Mouse (Mus musculus) kidney, adult 2 months (tissue): ENCODE data around the gene Tgfb1.
"Not testable (repeated sequence)": the region's sequence is repeated elsewhere in the genome, so short reads cannot be mapped to it uniquely, and the experiment has no call there.

Experiments
- CTCF ChIP-seq: fragments of 200-500 bp; conservative IDR thresholded peaks from 2 replicates; pipeline ENCODE4 v1.5.1; 2011; ENCODE audit warnings: low read depth, mild to moderate bottlenecking, control low read depth, low read length, moderate library complexity, mixed read lengths; ENCODE audit not compliant: insufficient read depth, insufficient read length
- POLR2A ChIP-seq: fragments of 200-500 bp; IDR thresholded peaks from one replicate; pipeline ENCODE4 v1.6.1; 2011; ENCODE audit warnings: low read depth, low read length, control low read depth

DNA sequence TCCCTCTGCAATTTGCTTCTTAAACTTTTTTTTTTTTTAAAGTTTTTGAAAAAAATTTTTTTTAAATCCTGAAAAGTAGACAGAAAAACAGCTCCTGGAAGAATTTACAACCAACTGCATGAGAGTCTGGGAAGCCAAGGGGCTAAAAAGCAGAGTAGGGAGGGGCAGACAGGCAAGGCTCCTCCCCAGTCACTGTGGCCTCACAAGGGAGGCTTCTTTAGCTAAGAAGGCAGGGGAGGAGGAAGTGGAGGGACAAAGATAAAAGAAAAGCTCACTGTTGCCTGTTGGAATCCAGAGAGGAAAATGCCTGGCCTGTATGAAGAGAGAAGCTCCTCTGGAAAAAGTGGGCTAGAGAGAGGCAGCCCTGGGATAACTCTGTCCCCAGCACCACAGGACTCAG is 35.0 kb downstream of the Tgfb1 start:
- not testable (repeated sequence) for TF ChIP-seq CTCF, POLR2A
